Mouse (Mus musculus): ENCODE measurements around the gene Sarm1.

Sarm1 gene

GRCm38 (mm10) chr11:78521880-78522279 lies 24.3 kb upstream of the Sarm1 start:
- no peak for TF ChIP-seq GATA4 (IDR thresholded peaks at IDR 0.05; ENCODE audit: insufficient replicate concordance, low read length)

- TF ChIP-seq GATA4 (IDR thresholded peaks at IDR 0.05; ENCODE audit: insufficient replicate concordance, low read length) = no peak
These were observed 21.4 kb upstream of the Sarm1 start for GRCm38 (mm10) chr11:78518931-78519330.

GRCm38 (mm10) chr11:78515549-78516325 lies 18.2 kb upstream of the Sarm1 start:
- no peak for TF ChIP-seq GATA4 (IDR thresholded peaks at IDR 0.05; ENCODE audit: insufficient replicate concordance, low read length)

GRCm38 (mm10) chr11:78513106-78513790 lies 15.7 kb upstream of the Sarm1 start:
- TF ChIP-seq GATA4 (IDR thresholded peaks at IDR 0.05; ENCODE audit: insufficient replicate concordance, low read length) = no peak

GRCm38 (mm10) chr11:78512025-78512957 lies 14.7 kb upstream of the Sarm1 start, which contains the start of the genes Tmem199 and Poldip2:
TSS of gene Tmem199 (minus strand) at chr11:78512172.
TSS of gene Poldip2 (plus strand) at chr11:78512193.
- TF ChIP-seq GATA4 (IDR thresholded peaks at IDR 0.05; ENCODE audit: insufficient replicate concordance, low read length) = no peak

- TF ChIP-seq GATA4 (IDR thresholded peaks at IDR 0.05; ENCODE audit: insufficient replicate concordance, low read length) = no peak
These were observed 11.6 kb upstream of the Sarm1 start for GRCm38 (mm10) chr11:78509148-78509547.

- TF ChIP-seq GATA4 (IDR thresholded peaks at IDR 0.05; ENCODE audit: insufficient replicate concordance, low read length) = no peak
These were observed 7.9 kb upstream of the Sarm1 start for GRCm38 (mm10) chr11:78505430-78505829.

GRCm38 (mm10) chr11:78502909-78503650 lies 5.5 kb upstream of the Sarm1 start, which contains the start of gene Sebox:
TSS of gene Sebox (plus strand) at chr11:78503447.
- no peak for TF ChIP-seq GATA4 (IDR thresholded peaks at IDR 0.05; ENCODE audit: insufficient replicate concordance, low read length)

- TF ChIP-seq GATA4 (IDR thresholded peaks at IDR 0.05; ENCODE audit: insufficient replicate concordance, low read length) = no peak
These were observed 4.0 kb upstream of the Sarm1 start for GRCm38 (mm10) chr11:78501529-78501928.

- no peak for TF ChIP-seq GATA4 (IDR thresholded peaks at IDR 0.05; ENCODE audit: insufficient replicate concordance, low read length)
These were observed 3.2 kb upstream of the Sarm1 start for GRCm38 (mm10) chr11:78500623-78501202.

GRCm38 (mm10) chr11:78499543-78499942 lies 2.0 kb upstream of the Sarm1 start:
- TF ChIP-seq GATA4 (IDR thresholded peaks at IDR 0.05; ENCODE audit: insufficient replicate concordance, low read length) = no peak

- no peak for TF ChIP-seq GATA4 (IDR thresholded peaks at IDR 0.05; ENCODE audit: insufficient replicate concordance, low read length)
These were observed 1.4 kb upstream of the Sarm1 start, which contains the start of gene Vtn for GRCm38 (mm10) chr11:78499004-78499403. TSS of gene Vtn (plus strand) at chr11:78499091.

GRCm38 (mm10) chr11:78497071-78497541 lies 448 bp downstream of the Sarm1 start:
- no peak for TF ChIP-seq GATA4 (IDR thresholded peaks at IDR 0.05; ENCODE audit: insufficient replicate concordance, low read length)

- TF ChIP-seq GATA4 (IDR thresholded peaks at IDR 0.05; ENCODE audit: insufficient replicate concordance, low read length) = no peak
These were observed 1.6 kb downstream of the Sarm1 start for GRCm38 (mm10) chr11:78495904-78496303.

Data from liver, adult (tissue).